Mouse (Mus musculus) G1E-ER4 (cell line): ENCODE data around the gene Grk3. TPM values are rescaled to one million over a fixed set of nuclear protein-coding genes. Genes with fewer than 3 reads are reported as not detected.

ENCODE experiments used
- GATA1 ChIP-seq: IDR thresholded peaks from one replicate; pipeline ENCODE4 v1.8.0; 2012; ENCODE audit warnings: low read length, inconsistent platforms
- polyA plus RNA-seq: library from polyadenylated mRNA; stranded (reverse); fragments of >175 nt; gene quantifications from 2 replicates; pipeline ENCODE4 v1.2.3, GENCODE M21; 2012

The Grk3 gene
- polyA plus RNA-seq, 1 experiment, result not detected

- no peak for TF ChIP-seq GATA1
These were observed 147.0 kb downstream of the Grk3 start for GRCm38 (mm10) chr5:112868620-112869019.

DNA sequence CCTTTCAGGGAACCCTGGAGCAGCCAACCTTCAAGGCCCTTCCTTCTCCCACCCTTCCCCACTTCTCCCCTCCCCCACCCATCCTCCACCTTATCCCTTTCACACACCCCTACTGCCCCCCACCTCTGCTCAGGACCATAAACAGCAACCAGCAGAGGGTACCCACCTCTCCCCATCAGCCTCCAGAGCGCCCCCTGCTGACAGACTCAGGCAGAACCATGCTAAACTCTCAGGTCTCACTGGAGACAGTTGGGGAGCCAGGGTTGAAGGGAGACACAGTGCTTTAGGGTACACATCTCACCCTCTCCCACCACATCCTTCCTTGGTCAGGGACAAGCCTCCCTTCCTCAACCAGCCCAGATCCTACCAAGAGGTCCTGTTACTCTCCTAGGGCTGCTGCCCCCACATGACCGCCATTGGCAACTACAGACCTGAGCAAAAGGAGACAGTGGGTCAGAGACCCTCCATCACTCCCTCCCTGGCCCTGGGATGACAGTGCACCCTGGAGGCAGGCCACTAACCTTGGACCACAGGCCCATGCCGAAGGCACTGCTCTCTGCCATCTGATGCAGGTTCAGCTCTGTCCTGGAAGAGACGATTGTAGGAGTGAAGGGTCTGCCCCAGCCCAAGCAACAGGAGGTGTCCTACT lies 150.7 kb downstream of the Grk3 start:
- TF ChIP-seq GATA1, result no peak

Other genes starting within 250 kb of the Grk3 start
- gene Myo18b, start 119.4 kb downstream of the Grk3 start, polyA plus RNA-seq, result not detected in 2 replicates
- not detected in 2 replicates for gene Crybb2, start 54.3 kb upstream of the Grk3 start, polyA plus RNA-seq
- gene Crybb3, start 65.8 kb upstream of the Grk3 start, polyA plus RNA-seq, result not detected in 2 replicates
- not detected in 2 replicates for gene 2900026A02Rik, start 205.4 kb upstream of the Grk3 start, polyA plus RNA-seq
- not detected in 2 replicates for gene Tmem211, start 211.1 kb upstream of the Grk3 start, polyA plus RNA-seq